Mouse (Mus musculus): ENCODE measurements around the gene Cadps.

GRCm38 (mm10) chr14:12558920-12559573 is 263.8 kb downstream of the Cadps start:
- TF ChIP-seq CTCF (IDR thresholded peaks at IDR 0.05), result no peak
- no peak for TF ChIP-seq EP300 (IDR thresholded peaks at IDR 0.05; ENCODE audit: insufficient read depth, low read depth, low read length)

All from heart, adult 2 months (tissue).